Mouse (Mus musculus): Measurements from ENCODE around the gene Rbx1.

The Rbx1 gene

GRCm38 (mm10) chr15:81483691-81484090, 17.6 kb downstream of the Rbx1 start:
- no peak for DNase-seq (ENCODE audit: low spot score)

- DNase-seq (ENCODE audit: low spot score) = no peak
Measured at GRCm38 (mm10) chr15:81485483-81485882, 19.4 kb downstream of the Rbx1 start.

GRCm38 (mm10) chr15:81503466-81503865, 37.4 kb downstream of the Rbx1 start:
- no peak for DNase-seq (ENCODE audit: low spot score)

- DNase-seq (ENCODE audit: low spot score) = no peak
Measured at GRCm38 (mm10) chr15:81503995-81504394, 37.9 kb downstream of the Rbx1 start.

DNA sequence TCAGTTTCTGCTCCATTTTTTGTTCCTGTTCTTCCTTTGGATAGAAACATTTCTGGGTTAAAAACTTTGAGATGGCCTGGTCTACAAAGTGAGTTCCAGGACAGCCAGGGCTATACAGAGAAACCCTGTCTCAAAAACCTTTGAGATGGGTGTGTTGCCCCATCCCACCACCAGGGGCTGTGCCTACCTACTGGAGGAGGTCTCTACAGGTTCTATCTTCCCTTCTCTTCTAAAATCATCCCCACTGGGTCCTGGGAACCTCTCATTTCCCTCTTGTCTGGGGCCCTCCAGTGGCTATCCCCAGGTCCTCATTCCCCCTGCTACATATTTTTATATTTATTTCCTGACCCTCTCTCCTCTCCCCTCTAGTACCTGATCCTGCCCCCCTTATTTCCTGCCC, 41.1 kb downstream of the Rbx1 start:
- no peak for DNase-seq (ENCODE audit: low spot score)

DNA sequence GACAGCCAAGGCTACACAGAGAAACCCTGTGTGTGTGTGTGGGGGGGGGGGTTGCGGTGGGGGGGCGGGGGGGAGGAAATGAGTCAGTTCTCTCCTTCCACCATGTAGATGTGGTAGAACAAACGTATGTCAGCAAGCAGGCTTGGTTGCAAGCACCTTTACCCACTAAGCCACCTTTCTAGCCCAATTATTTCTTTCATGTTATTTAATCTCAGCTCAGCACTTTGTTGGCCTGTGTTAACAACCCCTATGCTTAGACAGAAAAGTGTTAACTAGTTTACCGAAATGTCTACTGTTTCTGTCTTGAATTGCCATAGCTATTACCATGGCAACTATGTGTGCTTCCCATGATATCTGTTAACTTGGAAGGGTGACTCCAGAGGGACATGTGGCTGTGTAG, 44.5 kb downstream of the Rbx1 start:
- no peak for DNase-seq (ENCODE audit: low spot score)

DNA sequence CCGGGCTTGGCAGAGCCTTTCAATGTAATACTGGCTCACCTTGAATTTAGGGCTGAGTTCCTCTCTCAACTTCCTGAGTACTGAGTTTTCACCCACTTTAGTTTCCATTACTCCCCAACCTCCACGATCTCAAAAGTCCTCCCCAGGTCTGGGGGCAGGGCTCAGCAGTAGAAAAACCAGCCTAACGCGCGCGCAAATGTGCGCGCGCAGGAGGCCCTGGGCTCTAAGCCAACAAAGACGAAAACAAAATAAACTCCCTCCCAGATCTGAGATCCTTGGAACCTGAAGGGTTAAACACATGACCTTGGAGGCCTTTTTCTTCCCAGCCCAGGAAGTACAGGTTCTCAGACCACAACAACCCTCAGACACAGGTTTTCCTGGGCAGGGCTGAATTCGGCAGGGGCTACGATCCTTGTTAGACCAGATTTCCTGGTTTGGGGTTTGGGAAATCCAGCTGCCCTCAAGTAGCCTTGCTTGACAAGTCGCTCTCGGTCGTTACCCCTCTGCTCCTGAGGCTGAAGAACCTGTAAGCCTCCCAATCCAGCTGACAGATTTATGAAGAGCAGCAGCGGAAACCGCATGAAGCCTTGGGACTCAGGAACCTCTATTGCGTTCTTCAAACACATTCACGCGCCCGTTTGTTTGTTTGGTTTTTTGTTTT, 45.6 kb downstream of the Rbx1 start:
- peak; percentile 45 for DNase-seq (ENCODE audit: low spot score)

- peak; percentile 87 for DNase-seq (ENCODE audit: low spot score)
Measured at GRCm38 (mm10) chr15:81514111-81514971, 48.2 kb downstream of the Rbx1 start.

- no peak for DNase-seq (ENCODE audit: low spot score)
Measured at GRCm38 (mm10) chr15:81515221-81515620, 49.1 kb downstream of the Rbx1 start.

DNA sequence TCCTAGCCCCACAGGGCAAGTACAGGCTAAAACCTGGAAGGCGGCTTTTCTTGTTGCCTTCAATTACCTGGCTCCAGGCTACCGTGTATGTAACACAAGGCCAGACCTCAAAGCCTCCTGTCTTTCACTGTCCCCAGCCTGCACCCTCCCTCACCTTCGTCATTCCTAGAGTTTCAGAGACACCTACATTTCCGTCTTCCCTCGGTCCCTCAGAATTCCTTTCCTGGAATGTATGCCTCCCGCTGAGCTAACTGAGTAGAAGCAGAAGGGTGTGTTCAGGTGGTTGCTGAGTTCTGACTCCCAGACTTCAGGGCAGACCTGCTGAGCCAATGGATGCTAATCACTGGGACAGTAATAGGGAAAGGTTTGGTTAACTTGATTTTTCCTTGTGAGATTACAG, 51.9 kb downstream of the Rbx1 start:
- DNase-seq (ENCODE audit: low spot score) = no peak

GRCm38 (mm10) chr15:81518761-81519160, 52.7 kb downstream of the Rbx1 start:
- no peak for DNase-seq (ENCODE audit: low spot score)

DNA sequence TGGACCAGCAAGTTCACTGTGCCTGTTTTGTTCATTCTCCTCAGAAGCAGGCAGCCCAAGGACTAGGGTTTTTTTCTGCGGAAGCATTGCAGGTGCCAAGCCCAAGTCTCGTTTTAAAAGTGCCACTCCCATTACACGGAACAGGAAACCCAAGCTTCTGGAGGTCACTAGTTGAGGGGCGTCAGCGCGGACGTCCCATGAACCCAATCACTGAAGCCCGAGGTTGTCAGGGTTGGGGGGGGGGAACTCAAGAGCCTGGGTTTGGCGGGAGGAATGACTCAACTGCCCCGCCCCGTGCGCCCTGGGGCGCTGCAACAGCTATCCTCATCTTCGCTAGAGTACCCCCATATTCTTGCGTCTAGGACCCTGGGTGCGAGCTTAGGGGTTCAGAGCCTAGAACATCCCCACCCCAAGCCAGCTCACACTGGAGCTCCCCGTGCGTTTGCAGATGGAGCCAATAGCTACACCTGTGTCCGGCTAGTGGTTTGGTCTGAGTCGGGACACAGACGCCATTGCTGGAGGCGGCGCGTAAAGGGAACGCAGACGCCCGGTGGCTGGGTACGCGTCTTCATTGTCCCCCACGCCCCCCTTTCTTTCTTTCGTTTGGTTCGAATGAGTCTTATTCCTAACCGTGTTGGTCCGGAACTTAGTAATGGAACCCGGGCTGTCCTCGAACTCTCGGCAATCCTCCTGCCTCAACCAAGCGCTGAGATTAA, 56.1 kb downstream of the Rbx1 start:
- DNase-seq (ENCODE audit: low spot score) = peak; percentile 65

GRCm38 (mm10) chr15:81522761-81523168, 56.7 kb downstream of the Rbx1 start:
- DNase-seq (ENCODE audit: low spot score) = no peak

DNA sequence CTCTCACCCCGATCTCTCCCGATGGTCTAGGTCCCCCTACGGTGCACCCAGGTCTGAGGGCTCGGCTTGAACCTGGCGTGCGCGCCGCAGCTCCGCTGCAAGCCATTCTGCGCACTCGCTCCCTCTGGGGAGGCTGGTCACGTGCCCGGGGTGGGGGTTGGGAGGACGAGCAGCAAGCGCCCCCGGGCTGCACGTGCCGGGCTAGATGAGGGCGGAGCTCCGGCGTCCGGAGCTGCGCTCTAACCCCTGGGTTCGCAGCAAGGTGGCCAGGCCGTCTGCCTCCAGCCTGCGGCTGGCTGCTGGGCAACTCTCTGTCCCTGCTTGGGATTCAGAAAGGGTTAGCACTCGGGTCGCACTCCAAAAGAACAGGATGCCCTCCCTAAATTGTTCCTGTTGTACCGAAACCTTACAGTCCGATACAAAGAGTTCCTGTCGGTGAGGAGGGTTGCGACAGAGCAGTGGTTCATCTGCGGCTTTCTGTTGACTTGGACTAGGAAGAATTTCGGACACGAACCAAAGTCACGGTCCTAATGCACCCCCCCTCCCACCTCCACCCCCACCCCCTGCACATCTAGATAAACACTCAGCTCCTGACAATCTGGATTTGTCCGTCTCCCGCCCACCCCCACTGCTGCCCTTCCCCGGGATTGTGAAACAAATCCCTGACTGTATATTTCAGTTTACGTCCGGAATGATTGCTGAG, 57.2 kb downstream of the Rbx1 start:
- DNase-seq (ENCODE audit: low spot score) = peak; percentile 95

DNA sequence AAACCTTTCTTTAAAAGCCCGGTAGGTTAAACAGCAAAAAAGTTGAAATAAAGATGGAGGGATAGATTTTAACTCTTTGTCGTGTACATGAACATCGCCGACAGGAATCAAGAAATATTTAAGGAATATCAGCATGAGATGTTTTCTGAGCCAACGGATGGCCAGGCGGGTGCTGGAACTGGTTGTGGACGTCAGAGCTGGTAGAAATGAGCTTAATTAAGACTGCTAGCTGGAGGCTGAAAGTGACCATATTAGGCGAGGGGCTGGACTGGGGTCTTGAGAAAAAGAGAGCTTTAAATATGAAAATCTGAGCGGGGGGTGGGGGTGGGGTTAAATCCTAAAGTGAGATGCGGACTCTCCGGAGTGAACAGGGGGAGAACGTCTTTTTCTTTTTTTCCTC, 57.8 kb downstream of the Rbx1 start:
- DNase-seq (ENCODE audit: low spot score) = no peak
